Mouse (Mus musculus) neural tube, embryonic 11.5 days (tissue): ENCODE data around the gene Hand1. TPM values are rescaled to one million over a fixed set of nuclear protein-coding genes. Genes with fewer than 3 reads are reported as not detected.
"Not testable (repeated sequence)": the region's sequence is repeated elsewhere in the genome, so short reads cannot be mapped to it uniquely, and the experiment has no call there.

Source experiments
- ATAC-seq: fragments of 200-750 bp; cut with Nextera tagmentation; 2 replicates; pipeline ENCODE4 v1.8.0; 2017; ENCODE audit warnings: moderate number of reproducible peaks, mild to moderate bottlenecking, moderate TSS enrichment, moderate library complexity; ENCODE audit not compliant: insufficient read depth, low FRiP score, low TSS enrichment
- DNase-seq: peaks from one replicate; pipeline ENCODE4 v3.0.0-alpha.2; 2015; ENCODE audit warnings: low spot score
- H3K27ac ChIP-seq: fragments of 300-500 bp; sonication (generic); 2 replicates; pipeline ENCODE4 v1.5.1; 2014; ENCODE audit warnings: low read depth, mild to moderate bottlenecking, low read length
- H3K27me3 ChIP-seq: fragments of 300-500 bp; sonication (generic); 2 replicates; pipeline ENCODE4 v1.6.1; 2014; ENCODE audit warnings: mild to moderate bottlenecking, low read length, mixed read lengths; ENCODE audit not compliant: control insufficient read depth, insufficient read depth
- H3K36me3 ChIP-seq: fragments of 300-500 bp; sonication (generic); 2 replicates; pipeline ENCODE4 v1.6.1; 2014; ENCODE audit warnings: mild to moderate bottlenecking, low read length, moderate library complexity, mixed read lengths; ENCODE audit not compliant: control insufficient read depth, insufficient read depth
- H3K4me1 ChIP-seq: fragments of 300-500 bp; sonication (generic); 2 replicates; pipeline ENCODE4 v1.6.1; 2014; ENCODE audit warnings: low read length, mixed read lengths; ENCODE audit not compliant: control insufficient read depth, insufficient read depth
- H3K4me2 ChIP-seq: fragments of 300-500 bp; sonication (generic); 2 replicates; pipeline ENCODE4 v1.6.1; 2014; ENCODE audit warnings: low read depth, mild to moderate bottlenecking, moderate library complexity
- H3K4me3 ChIP-seq: fragments of 300-500 bp; sonication (generic); 2 replicates; pipeline ENCODE4 v1.5.1; 2014; ENCODE audit warnings: low read depth, low read length
- H3K9ac ChIP-seq: fragments of 300-500 bp; sonication (generic); 2 replicates; pipeline ENCODE4 v1.6.1; 2014; ENCODE audit warnings: mild to moderate bottlenecking, low read length
- H3K9me3 ChIP-seq: fragments of 300-500 bp; sonication (generic); 2 replicates; pipeline ENCODE4 v1.6.1; 2016; ENCODE audit warnings: low read length; ENCODE audit not compliant: control insufficient read depth
- WGBS: fragments of 180-500 bp; shearing (Covaris S2); extraction: QIAGEN DNeasy Blood & Tissue Kit; methylation state at CpG from one replicate; pipeline ENCODE4 v1.1.7; 2014; 5-methylcytosine and 5-hydroxymethylcytosine counted together
- polyA plus RNA-seq: library from polyadenylated mRNA; unstranded; fragments of >200 nt; fragmentation: Nextera tagmentation; extraction: Ambion mirVana; gene quantifications from 2 replicates; pipeline ENCODE4 v1.2.1, GENCODE M21; 2014

Hand1 gene
- polyA plus RNA-seq, 1 experiment from 2014 or later: 0.54 TPM

- 66% methylated on average over 3 of the region's 3 CpGs for whole genome bisulfite sequencing
- no peak overlapping the region for H3K4me3 ChIP-seq
- H3K9me3 ChIP-seq: no peaks in the 10 kb centered on the region
- DNase-seq (no peak), ATAC-seq (no peak)
- H3K4me1 ChIP-seq: no peaks in the 10 kb centered on the region
- no peaks in the 10 kb centered on the region for H3K27me3 ChIP-seq
- no peak overlapping the region for H3K9ac ChIP-seq
- H3K27ac ChIP-seq: no peak overlapping the region
- no peak overlapping the region for H3K4me2 ChIP-seq
- no peaks in the 10 kb centered on the region for H3K36me3 ChIP-seq
These were observed 18.3 kb upstream of the Hand1 start for GRCm38 (mm10) chr11:57850931-57851330.

GRCm38 (mm10) chr11:57850298-57850697 lies 17.7 kb upstream of the Hand1 start:
- no peaks in the 10 kb centered on the region for H3K36me3 ChIP-seq
- ATAC-seq (no peak), DNase-seq (no peak)
- no peaks in the 10 kb centered on the region for H3K9me3 ChIP-seq
- no peak overlapping the region for H3K4me3 ChIP-seq
- no peak overlapping the region for H3K27ac ChIP-seq
- H3K4me1 ChIP-seq: no peaks in the 10 kb centered on the region
- H3K9ac ChIP-seq: no peak overlapping the region
- H3K27me3 ChIP-seq: no peaks in the 10 kb centered on the region
- 60% methylated on average over 7 of the region's 7 CpGs for WGBS
- H3K4me2 ChIP-seq: no peak overlapping the region

DNA sequence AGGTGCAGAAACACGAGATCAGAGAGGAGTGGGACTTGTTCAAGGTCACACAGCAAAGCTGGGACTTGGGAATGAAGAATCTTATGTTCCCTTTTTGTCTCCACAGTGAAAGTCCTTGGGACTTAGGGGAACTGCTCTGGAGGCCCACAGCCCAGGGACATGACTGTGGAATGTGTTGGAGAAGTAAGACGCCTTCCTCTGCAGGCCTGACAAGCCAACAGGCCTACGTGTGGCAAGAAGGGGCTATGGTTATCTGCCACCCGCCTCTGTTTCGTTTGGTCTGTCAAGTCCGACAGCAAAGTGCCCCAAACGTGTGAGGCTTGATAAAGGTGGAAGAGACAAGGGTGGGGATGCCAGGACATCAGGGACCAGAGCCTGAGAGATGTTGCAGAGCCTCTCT lies 14.8 kb upstream of the Hand1 start:
- Histone ChIP-seq H3K9ac (no peak overlapping the region), H3K9me3 (no peaks in the 10 kb centered on the region), H3K4me2 (no peak overlapping the region), H3K4me3 (no peak overlapping the region), H3K36me3 (no peaks in the 10 kb centered on the region), H3K27me3 (peaks cover 3% of the 10 kb centered on the region; the same call in 1 of the 2 replicates), H3K27ac (no peak overlapping the region), H3K4me1 (no peaks in the 10 kb centered on the region)
- 73% methylated on average over 7 of the region's 7 CpGs for WGBS
- DNase-seq: no peak
- no peak for ATAC-seq

GRCm38 (mm10) chr11:57846421-57847363 lies 14.1 kb upstream of the Hand1 start:
- 83% methylated on average over 8 of the region's 9 CpGs for WGBS
- not testable (repeated sequence) for DNase-seq, H3K9ac ChIP-seq, H3K9me3 ChIP-seq, ATAC-seq, H3K27ac ChIP-seq, H3K36me3 ChIP-seq, H3K4me1 ChIP-seq, H3K4me2 ChIP-seq, H3K27me3 ChIP-seq, H3K4me3 ChIP-seq

- Histone ChIP-seq H3K9ac (no peak overlapping the region), H3K27ac (no peak overlapping the region), H3K4me3 (no peak overlapping the region), H3K4me1 (0 out of 2 replicates have a peak, but pooled peaks cover 2% of the 10 kb centered on the region), H3K9me3 (no peaks in the 10 kb centered on the region), H3K27me3 (peaks cover 58% of the 10 kb centered on the region), H3K4me2 (no peak overlapping the region), H3K36me3 (no peaks in the 10 kb centered on the region)
- ATAC-seq: no peak
- no peak for DNase-seq
- WGBS: 27% methylated on average over 7 of the region's 7 CpGs
These were observed 8.8 kb upstream of the Hand1 start for GRCm38 (mm10) chr11:57841391-57841790.

DNA sequence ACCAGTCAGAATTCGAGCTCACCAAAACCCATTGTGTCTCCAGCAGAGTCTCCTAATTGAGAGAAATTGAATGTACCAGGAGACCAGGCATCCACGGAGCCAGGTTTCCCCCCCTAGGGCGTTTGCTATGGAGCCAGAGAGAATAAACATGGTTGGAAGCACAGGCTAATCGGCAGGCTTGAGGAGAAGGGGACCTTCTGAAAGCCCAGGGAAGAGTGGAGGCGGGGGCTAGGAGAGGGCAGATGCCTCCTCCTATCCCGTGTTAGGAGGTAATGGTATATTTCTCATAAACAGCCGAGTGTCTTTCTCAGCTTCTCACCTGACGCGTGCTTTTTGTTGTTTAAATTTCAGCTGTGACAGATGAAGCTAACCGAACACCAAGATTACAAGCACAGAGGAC lies 8.4 kb upstream of the Hand1 start:
- Histone ChIP-seq H3K27ac (no peak overlapping the region), H3K4me3 (no peak overlapping the region), H3K4me1 (0 out of 2 replicates have a peak, but pooled peaks cover 2% of the 10 kb centered on the region), H3K4me2 (no peak overlapping the region), H3K36me3 (no peaks in the 10 kb centered on the region), H3K9ac (no peak overlapping the region), H3K9me3 (no peaks in the 10 kb centered on the region), H3K27me3 (peaks cover 62% of the 10 kb centered on the region)
- 15% methylated on average over 10 of the region's 10 CpGs for WGBS
- DNase-seq (no peak), ATAC-seq (no peak)

DNA sequence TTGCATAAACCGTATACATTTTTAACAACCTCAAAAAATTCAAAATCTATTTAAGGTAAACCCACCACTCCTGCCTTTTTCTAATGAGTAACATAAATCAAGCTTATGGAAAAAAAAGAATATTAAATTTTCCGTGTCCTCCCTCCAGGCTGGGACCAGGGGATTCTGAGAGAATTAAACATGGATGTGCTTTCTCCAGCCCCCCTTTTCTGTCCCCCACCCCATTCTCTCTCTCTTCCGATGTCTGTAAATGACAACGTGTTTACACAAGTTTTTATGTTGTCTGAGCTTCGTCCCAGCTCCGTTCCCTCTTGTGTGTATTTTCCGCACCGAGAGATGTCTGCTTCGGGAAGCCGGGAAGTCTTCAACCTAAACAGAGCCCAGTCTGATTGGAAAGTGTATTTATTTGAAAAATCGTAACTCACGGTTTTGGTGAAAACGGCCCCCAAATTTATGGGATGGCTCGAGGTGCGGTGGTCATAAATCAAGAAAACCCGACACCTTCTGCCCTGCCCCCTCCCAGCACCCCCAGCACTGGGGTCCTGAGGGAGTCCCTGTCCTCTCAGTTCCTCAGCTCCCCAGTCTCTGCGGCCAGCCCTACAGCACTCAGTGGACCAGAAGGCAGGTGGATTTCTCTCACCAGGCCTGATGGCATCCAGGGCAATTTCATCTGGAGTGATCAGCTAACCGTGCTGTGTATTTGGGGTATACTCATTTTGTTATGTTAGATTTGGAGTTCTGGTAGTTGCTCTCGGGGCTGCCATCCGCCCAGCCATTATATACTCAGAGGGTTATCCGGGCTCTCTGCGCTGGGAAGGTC lies 5.5 kb upstream of the Hand1 start:
- ATAC-seq (no peak), DNase-seq (no peak)
- H3K4me2 ChIP-seq: no peak overlapping the region
- H3K4me1 ChIP-seq: 0 out of 2 replicates have a peak, but pooled peaks cover 2% of the 10 kb centered on the region
- 2% methylated on average over 22 of the region's 22 CpGs for WGBS
- H3K27me3 ChIP-seq: peaks cover 91% of the 10 kb centered on the region
- no peak overlapping the region for H3K9ac ChIP-seq
- no peaks in the 10 kb centered on the region for H3K36me3 ChIP-seq
- H3K27ac ChIP-seq: no peak overlapping the region
- no peaks in the 10 kb centered on the region for H3K9me3 ChIP-seq
- no peak overlapping the region for H3K4me3 ChIP-seq

GRCm38 (mm10) chr11:57836872-57837680 lies 4.5 kb upstream of the Hand1 start:
- Histone ChIP-seq H3K9me3 (no peaks in the 10 kb centered on the region), H3K4me1 (0 out of 2 replicates have a peak, but pooled peaks cover 2% of the 10 kb centered on the region), H3K9ac (no peak overlapping the region), H3K4me2 (peak overlapping the region; percentile 3; the same call in 1 of the 2 replicates), H3K36me3 (no peaks in the 10 kb centered on the region), H3K27me3 (peaks cover 98% of the 10 kb centered on the region), H3K27ac (no peak overlapping the region), H3K4me3 (0 out of 2 replicates have a peak overlapping the region, but pooled peaks have one; percentile 8)
- DNase-seq: peak; percentile 52
- no peak for ATAC-seq
- under 1% methylated on average over 38 of the region's 38 CpGs for WGBS
